Mouse (Mus musculus): ENCODE data around the gene Malsu1. TPM values are rescaled to one million over a fixed set of nuclear protein-coding genes. Genes with fewer than 3 reads are reported as not detected.

The Malsu1 gene
- polyA plus RNA-seq, 1 experiment from 2014 or later = 78.7 TPM

DNA sequence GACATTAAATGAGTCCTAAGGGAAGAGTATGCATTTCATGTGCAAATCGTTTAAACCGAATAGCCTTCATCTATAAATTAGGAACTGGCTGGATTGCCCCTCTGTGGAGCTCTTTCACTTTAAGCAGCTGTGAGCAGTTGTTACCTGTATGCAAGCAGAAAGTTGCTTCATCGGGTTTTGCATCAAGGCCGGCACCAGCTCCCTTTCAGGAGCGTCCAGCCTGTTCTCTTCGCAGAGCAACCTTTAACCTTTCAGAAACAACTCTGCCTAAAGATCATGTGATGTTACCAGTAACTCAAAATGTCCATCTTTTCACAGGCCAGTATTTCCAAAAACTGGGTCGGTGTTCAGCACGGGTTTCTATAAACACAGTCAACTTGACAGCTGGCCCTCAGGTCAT lies 26.6 kb upstream of the Malsu1 start:
- H3K9ac ChIP-seq = no peak overlapping the region
- no peak overlapping the region for H3K27ac ChIP-seq
- no peaks in the 10 kb centered on the region for H3K36me3 ChIP-seq
- H3K4me1 ChIP-seq (replicated peaks) = no peaks in the 10 kb centered on the region
- no peaks in the 10 kb centered on the region for H3K27me3 ChIP-seq (replicated peaks)
- no peak overlapping the region for H3K4me2 ChIP-seq (replicated peaks)
- H3K4me3 ChIP-seq (replicated peaks) = no peak overlapping the region
- ATAC-seq = no peak
- WGBS = 73% methylated on average over 8 of the region's 8 CpGs
- H3K9me3 ChIP-seq = no peaks in the 10 kb centered on the region

DNA sequence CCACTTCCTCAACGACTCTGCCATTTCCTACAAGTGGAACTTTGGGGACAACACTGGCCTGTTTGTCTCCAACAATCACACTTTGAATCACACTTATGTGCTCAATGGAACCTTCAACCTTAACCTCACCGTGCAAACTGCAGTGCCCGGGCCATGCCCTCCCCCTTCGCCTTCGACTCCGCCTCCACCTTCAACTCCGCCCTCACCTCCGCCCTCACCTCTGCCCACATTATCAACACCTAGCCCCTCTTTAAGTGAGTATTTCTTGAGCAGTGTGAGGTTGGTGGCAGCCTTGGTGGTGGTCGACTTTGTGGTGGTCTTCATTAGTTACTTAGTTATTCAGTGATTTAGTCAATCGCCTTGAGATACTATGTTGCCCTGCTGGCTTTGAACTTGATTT lies 25.7 kb upstream of the Malsu1 start:
- ATAC-seq = no peak
- Histone ChIP-seq H3K27ac (no peak overlapping the region), H3K9ac (no peak overlapping the region), H3K4me3 (replicated peaks) (no peak overlapping the region), H3K36me3 (no peaks in the 10 kb centered on the region), H3K4me1 (replicated peaks) (no peaks in the 10 kb centered on the region), H3K27me3 (replicated peaks) (no peaks in the 10 kb centered on the region), H3K9me3 (no peaks in the 10 kb centered on the region), H3K4me2 (replicated peaks) (no peak overlapping the region)
- WGBS = 67% methylated on average over 10 of the region's 10 CpGs

DNA sequence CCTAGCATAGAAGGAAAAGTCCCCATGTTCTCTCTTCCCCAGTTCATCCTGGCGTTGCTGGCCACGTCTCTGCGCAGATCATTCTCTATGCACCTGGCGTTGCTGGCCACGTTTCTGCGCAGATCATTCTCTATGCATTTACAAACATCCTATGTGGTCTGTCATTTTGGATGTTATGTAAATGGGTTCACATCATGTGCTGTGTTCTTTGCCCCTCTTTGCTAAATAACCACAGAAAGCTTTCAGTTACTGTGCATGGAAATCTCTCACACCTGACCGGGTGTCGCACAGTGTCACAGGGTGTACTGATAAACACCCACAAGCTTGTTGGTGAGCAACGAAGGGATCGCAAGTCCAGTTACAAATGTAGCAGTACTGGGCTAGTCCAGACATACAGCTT lies 25.2 kb upstream of the Malsu1 start:
- Histone ChIP-seq H3K9me3 (no peaks in the 10 kb centered on the region), H3K4me1 (replicated peaks) (no peaks in the 10 kb centered on the region), H3K4me3 (replicated peaks) (no peak overlapping the region), H3K27ac (no peak overlapping the region), H3K4me2 (replicated peaks) (no peak overlapping the region), H3K27me3 (replicated peaks) (no peaks in the 10 kb centered on the region), H3K9ac (no peak overlapping the region), H3K36me3 (no peaks in the 10 kb centered on the region)
- WGBS = 90% methylated on average over 10 of the region's 10 CpGs
- ATAC-seq = no peak

DNA sequence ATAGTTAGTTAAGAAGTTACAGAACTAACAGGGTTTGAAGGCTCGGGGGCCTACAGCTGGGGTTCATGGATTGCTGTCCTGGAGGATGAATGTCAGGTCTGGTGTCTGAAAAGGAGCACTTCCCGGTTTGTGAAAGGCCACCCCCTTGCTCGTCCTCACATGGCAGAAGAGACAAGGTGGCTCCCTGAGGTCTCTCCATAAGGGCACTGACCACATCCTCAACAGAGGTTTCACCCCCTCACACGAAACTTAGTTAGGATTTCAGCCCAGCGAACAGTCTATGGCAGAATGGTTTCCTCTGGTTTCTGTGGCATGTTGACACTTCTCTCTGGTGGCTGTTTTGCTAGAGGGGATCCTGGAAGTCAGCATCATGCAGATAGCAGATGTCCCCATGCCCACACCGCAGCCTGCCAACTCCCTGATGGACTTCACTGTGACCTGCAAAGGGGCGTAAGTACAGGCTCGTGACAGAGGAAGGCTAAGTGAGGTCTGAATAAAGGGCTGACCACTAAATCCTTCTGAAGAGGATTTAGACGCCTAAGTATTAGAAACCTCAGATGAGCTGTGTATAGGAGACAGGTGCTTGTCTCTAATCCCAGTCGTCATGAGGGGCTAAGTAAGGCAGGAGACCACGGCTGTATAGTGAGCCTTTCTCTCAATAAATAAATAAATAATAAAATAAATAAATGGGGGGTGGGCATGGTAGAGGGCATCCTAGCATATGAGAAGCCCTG lies 22.8 kb upstream of the Malsu1 start:
- no peak overlapping the region for H3K4me3 ChIP-seq (replicated peaks)
- H3K9ac ChIP-seq = no peak overlapping the region
- WGBS = 72% methylated on average over 11 of the region's 11 CpGs
- no peak overlapping the region for H3K27ac ChIP-seq
- H3K4me2 ChIP-seq (replicated peaks) = no peak overlapping the region
- H3K36me3 ChIP-seq = no peaks in the 10 kb centered on the region
- H3K9me3 ChIP-seq = no peaks in the 10 kb centered on the region
- ATAC-seq = no peak
- H3K27me3 ChIP-seq (replicated peaks) = no peaks in the 10 kb centered on the region
- H3K4me1 ChIP-seq (replicated peaks) = no peaks in the 10 kb centered on the region

DNA sequence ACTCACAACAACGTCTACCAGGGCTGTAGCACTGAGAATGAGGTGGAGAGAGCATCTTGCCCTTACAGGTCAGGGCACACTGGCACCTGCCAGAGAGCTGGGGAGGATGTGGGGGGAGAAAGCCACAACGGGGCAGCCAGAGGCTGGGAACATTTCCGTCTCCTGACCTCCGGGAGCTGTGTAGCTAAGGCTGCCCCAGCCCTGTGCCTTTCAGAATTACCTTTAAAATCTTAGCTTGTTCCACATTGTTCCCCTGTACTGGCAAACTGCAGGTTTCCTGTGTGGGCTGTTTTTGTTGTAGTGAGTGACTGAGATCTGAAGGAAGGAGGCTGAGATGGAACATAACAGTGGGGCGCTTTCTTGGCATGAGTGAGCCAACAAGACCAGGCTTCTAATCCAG lies 21.4 kb upstream of the Malsu1 start:
- 53% methylated on average over 5 of the region's 5 CpGs for WGBS
- no peak overlapping the region for H3K4me2 ChIP-seq (replicated peaks)

DNA sequence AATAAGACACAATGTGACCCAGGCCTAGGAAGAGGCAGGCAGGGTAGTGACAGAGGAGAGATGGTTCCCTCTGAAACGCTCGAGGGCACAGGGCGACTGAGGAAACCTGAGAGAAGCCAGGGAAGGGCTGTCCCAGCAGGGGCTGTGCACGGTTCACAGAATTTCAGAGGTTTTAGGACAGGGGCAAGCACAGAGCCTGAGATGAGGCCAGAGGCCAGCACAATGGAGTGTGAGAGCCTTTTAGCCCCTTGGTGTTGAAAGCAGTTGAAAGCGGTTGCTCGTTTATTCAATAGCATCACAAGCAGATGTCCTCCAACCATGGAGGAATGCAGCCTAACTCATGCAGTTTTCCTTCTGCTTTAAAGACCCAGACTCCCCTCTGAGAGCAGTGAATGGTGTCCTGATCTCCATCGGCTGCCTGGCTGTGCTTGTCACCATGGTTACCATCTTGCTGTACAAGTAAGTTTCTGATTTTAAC lies 18.3 kb upstream of the Malsu1 start:
- Histone ChIP-seq H3K9me3 (no peaks in the 10 kb centered on the region), H3K4me2 (replicated peaks) (no peak overlapping the region), H3K4me1 (replicated peaks) (no peaks in the 10 kb centered on the region), H3K27me3 (replicated peaks) (no peaks in the 10 kb centered on the region), H3K4me3 (replicated peaks) (no peak overlapping the region), H3K27ac (no peak overlapping the region), H3K36me3 (no peaks in the 10 kb centered on the region), H3K9ac (no peak overlapping the region)
- ATAC-seq = no peak
- 38% methylated on average over 7 of the region's 7 CpGs for WGBS

More for the DNA sequence above, 21.4 kb upstream of the Malsu1 start:
- no peaks in the 10 kb centered on the region for H3K27me3 ChIP-seq (replicated peaks)
- H3K4me1 ChIP-seq (replicated peaks) = no peaks in the 10 kb centered on the region
- no peak overlapping the region for H3K4me3 ChIP-seq (replicated peaks)
- no peak overlapping the region for H3K9ac ChIP-seq
- no peak overlapping the region for H3K27ac ChIP-seq
- no peaks in the 10 kb centered on the region for H3K9me3 ChIP-seq
- H3K36me3 ChIP-seq = no peaks in the 10 kb centered on the region
- ATAC-seq = no peak

DNA sequence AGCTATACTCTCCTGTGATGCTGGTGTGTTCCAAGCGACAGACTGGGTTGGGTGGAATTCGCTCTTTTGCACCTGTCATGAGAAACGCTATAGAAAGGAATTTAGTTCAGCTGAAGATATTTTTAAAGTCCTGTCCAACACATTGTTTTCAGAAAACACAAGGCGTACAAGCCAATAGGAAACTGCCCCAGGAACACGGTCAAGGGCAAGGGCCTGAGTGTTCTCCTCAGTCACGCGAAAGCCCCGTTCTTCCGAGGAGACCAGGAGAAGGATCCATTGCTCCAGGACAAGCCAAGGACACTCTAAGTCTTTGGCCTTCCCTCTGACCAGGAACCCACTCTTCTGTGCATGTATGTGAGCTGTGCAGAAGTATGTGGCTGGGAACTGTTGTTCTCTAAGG lies 17.6 kb upstream of the Malsu1 start:
- Histone ChIP-seq H3K9me3 (no peaks in the 10 kb centered on the region), H3K4me2 (replicated peaks) (no peak overlapping the region), H3K36me3 (no peaks in the 10 kb centered on the region), H3K27ac (no peak overlapping the region), H3K4me3 (replicated peaks) (no peak overlapping the region), H3K27me3 (replicated peaks) (no peaks in the 10 kb centered on the region), H3K4me1 (replicated peaks) (no peaks in the 10 kb centered on the region), H3K9ac (no peak overlapping the region)
- 84% methylated on average over 9 of the region's 9 CpGs for WGBS
- ATAC-seq = no peak

DNA sequence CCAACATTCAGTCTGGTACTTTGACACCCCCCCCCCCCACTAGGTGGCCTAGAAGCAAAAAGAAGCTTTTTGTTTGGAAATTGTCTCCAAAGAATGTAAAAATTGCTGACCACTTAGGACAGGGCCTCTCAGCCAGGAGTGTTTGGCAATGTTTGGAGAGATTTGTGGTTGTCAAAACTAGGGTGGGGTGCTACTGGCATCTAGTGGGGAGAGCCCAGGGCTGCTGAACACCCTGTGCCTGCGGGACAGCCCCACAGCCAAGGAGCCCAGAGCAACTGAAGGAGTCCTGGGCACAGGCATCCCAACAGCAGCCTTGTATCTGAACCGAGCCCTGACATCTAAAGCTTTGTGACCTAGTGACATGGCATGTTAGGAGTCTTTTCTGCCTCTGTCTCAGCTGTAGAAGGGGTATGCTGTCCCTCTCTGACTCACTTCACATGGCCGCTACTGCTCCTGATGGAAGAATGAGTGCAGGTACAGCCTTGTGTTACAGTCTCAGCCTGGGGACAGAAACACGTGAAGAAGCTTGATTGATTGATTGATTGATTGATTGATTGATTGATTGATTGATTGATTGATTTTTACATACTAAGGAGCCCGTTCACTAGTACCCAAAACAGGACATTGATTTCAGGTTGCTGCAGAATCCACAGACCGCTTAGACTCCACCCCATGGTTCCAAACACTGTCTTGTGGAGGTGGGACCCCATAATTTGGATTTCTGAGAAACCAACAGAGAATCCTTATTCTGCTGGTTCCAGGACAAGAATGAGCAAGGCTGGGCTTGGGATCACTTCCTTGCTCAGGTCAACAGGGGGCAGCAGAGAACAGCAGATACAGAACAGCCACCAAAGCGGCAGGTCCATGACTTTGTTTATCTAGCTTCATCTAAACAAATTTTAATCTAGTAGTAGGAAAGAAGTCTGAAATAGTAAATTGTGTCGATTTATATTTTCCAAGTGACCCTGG lies 16.3 kb upstream of the Malsu1 start:
- no peak overlapping the region for H3K27ac ChIP-seq
- no peaks in the 10 kb centered on the region for H3K4me1 ChIP-seq (replicated peaks)
- no peaks in the 10 kb centered on the region for H3K27me3 ChIP-seq (replicated peaks)
- H3K4me2 ChIP-seq (replicated peaks) = no peak overlapping the region
- no peak overlapping the region for H3K9ac ChIP-seq
- H3K9me3 ChIP-seq = no peaks in the 10 kb centered on the region
- 0 out of 2 replicates have a peak, but pooled peaks have one; percentile 65 for ATAC-seq
- H3K36me3 ChIP-seq = no peaks in the 10 kb centered on the region
- H3K4me3 ChIP-seq (replicated peaks) = no peak overlapping the region
- 39% methylated on average over 8 of the region's 8 CpGs for WGBS

DNA sequence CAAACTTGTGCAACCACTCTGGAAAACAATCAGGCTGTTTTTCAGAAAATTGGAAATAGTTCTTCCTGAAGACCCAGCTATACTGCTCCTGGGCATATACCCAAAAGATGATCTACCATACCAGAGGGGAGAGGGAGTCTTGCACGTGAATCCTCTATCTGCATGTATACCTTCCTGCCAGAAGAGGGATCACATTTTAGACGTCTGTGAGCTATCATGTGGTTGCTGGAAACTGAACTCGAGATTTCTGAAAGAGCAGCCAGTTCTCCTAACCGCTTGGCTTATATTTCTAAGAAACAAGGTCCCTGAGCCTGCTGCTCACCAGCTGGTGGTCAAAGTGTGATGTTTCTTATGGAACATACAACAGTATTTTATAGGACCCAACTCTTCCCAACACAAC lies 5.2 kb upstream of the Malsu1 start:
- Histone ChIP-seq H3K36me3 (no peaks in the 10 kb centered on the region), H3K4me3 (replicated peaks) (no peak overlapping the region), H3K27ac (no peak overlapping the region), H3K4me1 (replicated peaks) (no peaks in the 10 kb centered on the region), H3K9me3 (no peaks in the 10 kb centered on the region), H3K9ac (no peak overlapping the region), H3K27me3 (replicated peaks) (no peaks in the 10 kb centered on the region), H3K4me2 (replicated peaks) (no peak overlapping the region)
- 30% methylated on average over 4 of the region's 4 CpGs for WGBS
- ATAC-seq = no peak

DNA sequence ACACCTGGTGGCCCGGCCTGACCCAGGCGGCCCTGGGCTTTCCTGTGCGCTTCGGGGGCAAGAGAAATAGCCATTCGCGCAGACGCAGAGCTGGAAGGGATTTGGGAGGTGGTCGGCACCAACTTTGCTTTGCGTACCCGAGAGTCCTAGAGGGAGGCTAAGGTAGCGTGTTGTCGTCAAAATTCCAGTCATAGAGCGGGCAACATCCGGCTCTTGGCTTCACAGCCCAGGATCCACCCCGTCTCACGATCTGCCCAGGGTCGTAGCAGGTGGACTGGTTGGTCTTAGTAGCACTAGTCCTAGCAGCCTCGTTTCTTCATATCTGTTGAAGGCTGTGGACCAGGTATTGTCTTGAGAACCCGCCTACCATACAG lies 509 bp downstream of the Malsu1 start:
- peak; percentile 63 for ATAC-seq

DNA sequence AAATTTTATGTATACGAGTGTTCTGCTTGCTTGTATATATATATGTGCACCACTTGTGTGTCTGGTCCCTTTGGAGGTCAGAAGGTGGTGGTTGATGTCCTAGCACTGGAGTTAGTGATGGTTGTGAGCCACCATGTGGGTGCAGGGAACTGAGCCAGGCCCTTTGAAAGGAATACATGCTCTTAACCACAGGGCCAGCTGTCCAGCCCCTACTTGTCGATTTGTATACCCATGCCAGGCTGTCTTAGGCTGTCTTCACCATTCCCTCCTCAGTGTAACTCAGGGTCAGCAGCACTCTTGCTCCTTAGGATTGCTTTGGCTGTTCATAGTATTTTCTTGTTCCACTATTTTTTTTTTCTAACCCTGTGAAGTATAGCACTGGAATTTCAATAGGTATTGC lies 4.3 kb downstream of the Malsu1 start:
- H3K36me3 ChIP-seq = no peaks in the 10 kb centered on the region
- ATAC-seq = no peak
- no peaks in the 10 kb centered on the region for H3K9me3 ChIP-seq
- no peak overlapping the region for H3K4me2 ChIP-seq (replicated peaks)
- no peak overlapping the region for H3K4me3 ChIP-seq (replicated peaks)
- no peak overlapping the region for H3K9ac ChIP-seq
- no peak overlapping the region for H3K27ac ChIP-seq
- 78% methylated on average over 2 of the region's 2 CpGs for WGBS
- H3K4me1 ChIP-seq (replicated peaks) = peaks cover 7% of the 10 kb centered on the region
- H3K27me3 ChIP-seq (replicated peaks) = no peaks in the 10 kb centered on the region

More for the DNA sequence above, 509 bp downstream of the Malsu1 start:
- Histone ChIP-seq H3K36me3 (no peaks in the 10 kb centered on the region), H3K27ac (peak overlapping the region; percentile 76), H3K4me2 (replicated peaks) (peak overlapping the region; percentile 71), H3K4me1 (replicated peaks) (peaks cover 7% of the 10 kb centered on the region), H3K27me3 (replicated peaks) (no peaks in the 10 kb centered on the region), H3K9ac (peak overlapping the region; percentile 72), H3K9me3 (no peaks in the 10 kb centered on the region), H3K4me3 (replicated peaks) (peak overlapping the region; percentile 66)
- under 1% methylated on average over 19 of the region's 19 CpGs for WGBS

DNA sequence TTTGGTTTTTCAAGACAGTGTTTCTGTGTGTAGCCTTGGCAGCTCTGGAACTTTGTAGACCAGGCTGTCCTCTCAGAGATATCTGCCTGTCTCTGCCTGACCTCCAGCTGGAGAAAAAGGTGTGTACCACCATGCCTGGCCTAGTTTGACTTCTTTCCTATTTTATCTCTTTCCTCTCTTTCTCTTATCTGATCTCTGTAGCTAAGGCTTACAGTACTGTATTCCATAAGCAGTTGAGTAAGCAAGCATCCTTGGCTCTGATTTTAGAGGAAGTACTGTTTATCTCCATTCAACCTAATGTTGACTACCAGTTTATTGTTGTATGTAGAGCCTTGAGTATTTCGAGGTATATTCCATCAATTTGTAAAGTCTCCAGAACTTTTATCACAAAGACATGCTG lies 5.7 kb downstream of the Malsu1 start:
- Histone ChIP-seq H3K4me1 (replicated peaks) (peaks cover 7% of the 10 kb centered on the region), H3K4me2 (replicated peaks) (no peak overlapping the region), H3K27ac (no peak overlapping the region), H3K9me3 (no peaks in the 10 kb centered on the region), H3K9ac (no peak overlapping the region), H3K4me3 (replicated peaks) (no peak overlapping the region), H3K27me3 (replicated peaks) (no peaks in the 10 kb centered on the region), H3K36me3 (peaks cover 6% of the 10 kb centered on the region; the same call in 1 of the 2 replicates)
- WGBS = 90% methylated on average over 1 of the region's 1 CpGs
- ATAC-seq = no peak

Measured in intestine, embryonic 15.5 days (tissue).